Mouse (Mus musculus): Measurements from ENCODE around the gene Six3. TPM values are rescaled to one million over a fixed set of nuclear protein-coding genes. Genes with fewer than 3 reads are reported as not detected.

Gene Six3
- total RNA-seq, 2 experiments from 2014 or later: 2.0 to 3.6 TPM

- Histone ChIP-seq H3K27ac (no peak overlapping the region), H3K4me3 (no peak overlapping the region)
- peak; percentile 77 to 87 for DNase-seq (ENCODE audit: extremely low spot score in 1 of 2, low spot score in 2 of 2)
- TF ChIP-seq CTCF (IDR thresholded peaks at IDR 0.05): peak; percentile 62
- intact Hi-C loops (cut with DNase I): loop anchor here (1.0 to 5.0 kb wide), 5 partner anchors 444 to 936 kb away; no protein-coding TSS in a partner anchor
Observed at GRCm38 (mm10) chr17:85633619-85634018, 20.2 kb downstream of the Six3 start.

DNA sequence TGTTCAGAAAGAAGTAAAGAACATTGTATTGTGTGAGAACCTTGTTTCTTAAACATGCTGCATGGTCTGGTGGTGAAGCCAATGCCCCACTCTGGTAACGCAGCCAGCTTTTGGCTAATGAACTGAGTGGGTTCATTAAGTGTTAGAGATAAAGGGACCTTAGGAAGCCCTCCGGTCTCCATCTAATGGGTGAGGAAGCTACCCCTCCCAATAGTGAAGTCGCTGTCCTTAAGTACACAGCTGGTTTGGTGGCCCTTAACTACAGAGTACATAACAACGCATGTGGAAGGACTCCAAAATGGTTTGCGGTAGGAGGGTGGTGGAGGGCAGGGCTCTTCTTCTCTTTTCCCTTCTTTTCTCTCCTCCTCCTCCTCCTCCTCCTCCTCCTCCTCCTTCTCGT lies 24.5 kb downstream of the Six3 start:
- TF ChIP-seq CTCF (IDR thresholded peaks at IDR 0.05): no peak
- intact Hi-C loops (cut with DNase I): no loop called here
- Histone ChIP-seq H3K27ac (no peak overlapping the region), H3K4me3 (no peak overlapping the region)
- no peak for DNase-seq (ENCODE audit: extremely low spot score in 1 of 2, low spot score in 2 of 2)

GRCm38 (mm10) chr17:85645312-85645711 lies 31.9 kb downstream of the Six3 start:
- Histone ChIP-seq H3K27ac (no peak overlapping the region), H3K4me3 (no peak overlapping the region)
- TF ChIP-seq CTCF (IDR thresholded peaks at IDR 0.05): no peak
- intact Hi-C loops (cut with DNase I): loop anchor here (5.0 kb wide), 1 partner anchor 417 kb away; no protein-coding TSS in a partner anchor
- DNase-seq (ENCODE audit: extremely low spot score in 1 of 2, low spot score in 2 of 2): no peak

DNA sequence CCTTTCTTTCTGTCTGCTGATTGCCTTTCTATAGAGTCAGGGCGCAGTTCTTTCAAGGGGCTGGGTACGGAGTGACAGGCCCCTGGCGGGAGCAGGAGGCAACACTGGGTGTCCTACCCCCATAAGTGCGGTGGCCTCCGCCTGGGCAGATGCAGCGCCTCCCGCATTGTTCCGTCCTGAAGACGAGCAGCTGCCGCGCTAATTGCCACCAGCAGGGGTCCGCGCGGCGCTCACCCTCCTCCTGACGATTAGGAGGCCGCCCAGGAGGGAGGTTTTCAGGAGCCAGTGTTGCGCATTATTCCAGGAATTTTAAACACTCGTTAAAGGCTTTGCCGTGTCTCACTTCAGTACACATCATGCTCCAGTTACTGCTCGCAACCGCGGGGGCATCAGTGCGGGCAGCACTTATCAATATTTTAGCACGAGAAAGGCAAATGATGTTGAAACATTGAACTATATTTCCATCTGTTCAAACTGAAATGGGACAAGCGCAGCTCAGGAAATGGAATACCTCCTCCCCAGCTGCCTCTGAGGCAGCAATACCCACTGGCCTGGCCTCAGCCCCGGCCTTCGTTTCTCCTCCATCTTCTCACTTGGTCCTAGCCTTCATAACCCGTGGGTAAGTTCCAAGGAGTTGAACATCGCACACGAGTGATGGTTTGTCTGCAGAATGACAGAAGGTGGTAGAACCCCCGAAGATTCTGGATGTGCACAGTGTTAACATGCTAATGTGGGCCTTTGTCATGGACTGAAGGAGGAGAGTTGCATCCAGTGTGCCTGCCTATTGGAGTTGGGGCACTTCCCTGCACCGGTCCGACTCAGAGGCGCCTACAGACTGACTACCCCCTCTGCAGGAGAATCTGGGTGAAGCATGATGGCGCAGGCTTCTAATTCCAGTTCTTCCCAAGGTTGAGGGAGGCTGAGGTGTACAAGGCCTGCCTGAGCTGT lies 32.6 kb downstream of the Six3 start:
- intact Hi-C loops (cut with DNase I): loop anchor here (5.0 kb wide), 1 partner anchor 416 kb away; no protein-coding TSS in a partner anchor
- TF ChIP-seq CTCF (IDR thresholded peaks at IDR 0.05): peak; percentile 60
- DNase-seq (ENCODE audit: extremely low spot score in 1 of 2, low spot score in 2 of 2): peak in 1 of 2 experiments; percentile 52
- Histone ChIP-seq H3K4me3 (peak overlapping the region; percentile 34), H3K27ac (no peak overlapping the region)

DNA sequence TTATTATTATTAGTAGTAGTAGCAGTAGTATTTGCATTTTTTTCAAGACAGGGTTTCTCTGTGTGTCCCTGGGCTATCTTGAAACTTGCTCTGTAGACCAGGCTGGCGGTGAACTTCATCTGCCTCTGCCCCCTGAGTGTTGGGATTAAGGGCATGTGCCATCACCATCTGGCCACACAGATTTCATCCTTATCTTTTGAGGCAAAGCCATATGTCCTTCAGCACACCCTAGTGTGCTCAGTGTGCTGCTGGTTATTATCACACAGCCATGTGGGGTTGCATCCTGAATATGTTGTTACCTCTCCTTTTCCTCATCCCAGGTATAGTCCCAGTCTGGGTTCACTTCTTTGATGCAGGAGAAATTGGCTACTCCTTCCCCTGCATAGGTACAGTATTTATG lies 46.6 kb downstream of the Six3 start:
- intact Hi-C loops (cut with DNase I): loop anchor here (10.0 kb wide), 1 partner anchor 295 kb away; no protein-coding TSS in a partner anchor
- TF ChIP-seq CTCF (IDR thresholded peaks at IDR 0.05): no peak
- H3K27ac ChIP-seq: no peak overlapping the region
- no peak overlapping the region for H3K4me3 ChIP-seq
- DNase-seq (ENCODE audit: extremely low spot score in 1 of 2, low spot score in 2 of 2): no peak

GRCm38 (mm10) chr17:85661521-85661920 lies 48.1 kb downstream of the Six3 start:
- DNase-seq (ENCODE audit: extremely low spot score in 1 of 2, low spot score in 2 of 2): no peak
- H3K27ac ChIP-seq: no peak overlapping the region
- intact Hi-C loops (cut with DNase I): loop anchor here (10.0 kb wide), 1 partner anchor 293 kb away; no protein-coding TSS in a partner anchor
- no peak for TF ChIP-seq CTCF (IDR thresholded peaks at IDR 0.05)
- H3K4me3 ChIP-seq: no peak overlapping the region

- no peak overlapping the region for H3K4me3 ChIP-seq
- H3K27ac ChIP-seq: no peak overlapping the region
- no peak for DNase-seq (ENCODE audit: extremely low spot score in 1 of 2, low spot score in 2 of 2)
- intact Hi-C loops (cut with DNase I): loop anchor here (10.0 kb wide), 1 partner anchor 291 kb away; no protein-coding TSS in a partner anchor
- TF ChIP-seq CTCF (IDR thresholded peaks at IDR 0.05): no peak
Observed at GRCm38 (mm10) chr17:85664202-85664601, 50.8 kb downstream of the Six3 start.

GRCm38 (mm10) chr17:85664618-85665320 lies 51.4 kb downstream of the Six3 start:
- no peak overlapping the region for H3K4me3 ChIP-seq
- no peak overlapping the region for H3K27ac ChIP-seq
- intact Hi-C loops (cut with DNase I): loop anchor here (1.0 to 10.0 kb wide), 3 partner anchors 290 to 399 kb away; no protein-coding TSS in a partner anchor
- TF ChIP-seq CTCF (IDR thresholded peaks at IDR 0.05): peak; percentile 79
- peak; percentile 67 to 72 for DNase-seq (ENCODE audit: extremely low spot score in 1 of 2, low spot score in 2 of 2)

Other genes starting within 250 kb of the Six3 start
- gene Six2, start 74.7 kb downstream of the Six3 start, total RNA-seq (2021): under 1 TPM; 0.70 to 0.75 TPM

All from left cerebral cortex, adult 2 months (tissue).